Mouse (Mus musculus) embryonic stem cell, embryonic (primary cell): ENCODE measurements around the gene Nme7.

Experiments
- CTCF ChIA-PET, 4 experiments: fragments of 300-600 bp in 2 of 4; fragments of 350-600 bp in 2 of 4; sonication (Branson Sonifier 250); formaldehyde crosslinking; loops; one replicate each; lab custom pipeline; 2022; ENCODE audit warnings: inconsistent platforms in 2 of 4; lab: Charles Lee
- POLR2A ChIA-PET, 4 experiments: fragments of 300-600 bp in 2 of 4; fragments of 350-600 bp in 2 of 4; sonication (Branson Sonifier 250); formaldehyde crosslinking; loops; one replicate each; lab custom pipeline; 2022; ENCODE audit warnings: antibody characterized with exemption in 4 of 4, inconsistent platforms in 1 of 4; lab: Charles Lee

Nme7 gene

GRCm38 (mm10) chr1:164428644-164429043 is 124.7 kb downstream of the Nme7 start:
- ChIA-PET POLR2A (interaction anchor here in 3 of 4 experiments (0.7 to 2.0 kb wide), 15 partner anchors 7 to 55 kb away, joined by 3 to 7 read pairs (median 4); partner anchors contain the start of gene Atp1b1 (in 3 of the 3)), CTCF (interaction anchor here in 2 of 4 experiments (0.6 to 1.3 kb wide), 2 partner anchors 112 to 410 kb away, joined by 3 read pairs; no protein-coding TSS in a partner anchor)

GRCm38 (mm10) chr1:164432649-164433048 is 128.7 kb downstream of the Nme7 start:
- ChIA-PET CTCF (no interaction called here), POLR2A (interaction anchor here in 3 of 4 experiments (0.5 to 21.8 kb wide), 5 partner anchors 15 to 48 kb away, joined by 3 to 429 read pairs (median 4); partner anchors contain the start of gene Atp1b1 (in 1 of the 3))

- CTCF ChIA-PET: interaction anchor here in 1 of 4 experiments (0.5 kb wide), 1 partner anchor 698 kb away, joined by 4 read pairs; no protein-coding TSS in a partner anchor
- POLR2A ChIA-PET: interaction anchor here (0.7 to 21.8 kb wide), 9 partner anchors 10 to 1166 kb away, joined by 3 to 429 read pairs (median 5); partner anchors contain the start of gene Atp1b1 (in 3 of the 4)
Measured at GRCm38 (mm10) chr1:164434049-164434448, 130.1 kb downstream of the Nme7 start.

GRCm38 (mm10) chr1:164436749-164437148 is 132.8 kb downstream of the Nme7 start:
- POLR2A ChIA-PET: interaction anchor here (0.6 to 21.8 kb wide), 14 partner anchors 9 to 798 kb away, joined by 3 to 429 read pairs (median 4); partner anchors contain the start of gene Atp1b1 (in 2 of the 4)

GRCm38 (mm10) chr1:164440230-164440629 is 136.3 kb downstream of the Nme7 start:
- ChIA-PET CTCF (no interaction called here), POLR2A (interaction anchor here in 3 of 4 experiments (1.9 to 21.8 kb wide), 5 partner anchors 10 to 30 kb away, joined by 5 to 429 read pairs (median 16); partner anchors contain the start of gene Atp1b1 (in 3 of the 3))

More at GRCm38 (mm10) chr1:164436749-164437148, 132.8 kb downstream of the Nme7 start:
- CTCF ChIA-PET: no interaction called here

- POLR2A ChIA-PET: interaction anchor here in 3 of 4 experiments (0.7 to 21.8 kb wide), 8 partner anchors 10 to 424 kb away, joined by 3 to 429 read pairs (median 6); partner anchors contain the start of gene Atp1b1 (in 2 of the 3)
Measured at GRCm38 (mm10) chr1:164440708-164441407, 136.9 kb downstream of the Nme7 start.

GRCm38 (mm10) chr1:164441408-164441974 is 137.6 kb downstream of the Nme7 start:
- ChIA-PET POLR2A (interaction anchor here in 3 of 4 experiments (0.7 to 21.8 kb wide), 7 partner anchors 12 to 423 kb away, joined by 3 to 429 read pairs (median 4); partner anchors contain the start of gene Atp1b1 (in 2 of the 3)), CTCF (interaction anchor here in 1 of 4 experiments (0.6 kb wide), 1 partner anchor 143 kb away, joined by 3 read pairs; no protein-coding TSS in a partner anchor)

More at GRCm38 (mm10) chr1:164440708-164441407, 136.9 kb downstream of the Nme7 start:
- CTCF ChIA-PET: interaction anchor here in 1 of 4 experiments (0.6 kb wide), 1 partner anchor 144 kb away, joined by 3 read pairs; no protein-coding TSS in a partner anchor

- ChIA-PET CTCF (interaction anchor here in 2 of 4 experiments (0.5 to 0.6 kb wide), 2 partner anchors 100 to 406 kb away, joined by 3 to 7 read pairs; no protein-coding TSS in a partner anchor), POLR2A (interaction anchor here in 3 of 4 experiments (0.7 to 21.8 kb wide), 15 partner anchors 3 to 126 kb away, joined by 3 to 429 read pairs (median 7); partner anchors contain the start of gene Atp1b1 (in 3 of the 3))
Measured at GRCm38 (mm10) chr1:164445620-164446162, 141.8 kb downstream of the Nme7 start.

GRCm38 (mm10) chr1:164446535-164446934 is 142.6 kb downstream of the Nme7 start:
- CTCF ChIA-PET: no interaction called here
- POLR2A ChIA-PET: interaction anchor here (0.6 to 21.8 kb wide), 21 partner anchors 4 to 538 kb away, joined by 3 to 429 read pairs (median 5); partner anchors contain the start of gene Atp1b1 (in 3 of the 4)

- ChIA-PET CTCF (no interaction called here), POLR2A (interaction anchor here in 3 of 4 experiments (0.7 to 21.8 kb wide), 21 partner anchors 5 to 336 kb away, joined by 3 to 429 read pairs (median 5); partner anchors contain the start of gene Atp1b1 (in 3 of the 3))
Measured at GRCm38 (mm10) chr1:164447521-164447920, 143.6 kb downstream of the Nme7 start.

GRCm38 (mm10) chr1:164449626-164450025 is 145.7 kb downstream of the Nme7 start:
- CTCF ChIA-PET: interaction anchor here in 1 of 4 experiments (0.7 kb wide), 1 partner anchor 8 kb away, joined by 3 read pairs; the partner anchor contains the start of gene Atp1b1
- POLR2A ChIA-PET: interaction anchor here in 3 of 4 experiments (0.7 to 21.8 kb wide), 29 partner anchors 5 to 255 kb away, joined by 3 to 429 read pairs (median 5); partner anchors contain the start of genes Atp1b1 (in 3 of the 3) and Blzf1 (in 1 of the 3)

GRCm38 (mm10) chr1:164450231-164450630 is 146.3 kb downstream of the Nme7 start:
- ChIA-PET POLR2A (interaction anchor here (0.5 to 21.8 kb wide), 39 partner anchors 4 to 791 kb away, joined by 3 to 429 read pairs (median 4); partner anchors contain the start of genes Atp1b1 (in 3 of the 4) and Blzf1 (in 1 of the 4)), CTCF (interaction anchor here in 2 of 4 experiments (0.5 to 0.7 kb wide), 2 partner anchors 8 to 1062 kb away, joined by 3 read pairs; partner anchors contain the start of gene Atp1b1 (in 1 of the 2))

GRCm38 (mm10) chr1:164450644-164451043 is 146.7 kb downstream of the Nme7 start:
- CTCF ChIA-PET: no interaction called here
- POLR2A ChIA-PET: interaction anchor here (0.5 to 21.8 kb wide), 38 partner anchors 4 to 1096 kb away, joined by 3 to 429 read pairs (median 4); partner anchors contain the start of genes Atp1b1 (in 3 of the 4) and Blzf1 (in 1 of the 4)

- POLR2A ChIA-PET: interaction anchor here in 3 of 4 experiments (0.6 to 21.8 kb wide), 18 partner anchors 3 to 1095 kb away, joined by 3 to 429 read pairs (median 6); partner anchors contain the start of gene Atp1b1 (in 3 of the 3)
- CTCF ChIA-PET: no interaction called here
Measured at GRCm38 (mm10) chr1:164451346-164451745, 147.4 kb downstream of the Nme7 start.

- ChIA-PET CTCF (no interaction called here), POLR2A (interaction anchor here in 3 of 4 experiments (1.1 to 21.8 kb wide), 14 partner anchors 2 to 78 kb away, joined by 3 to 429 read pairs (median 104); partner anchors contain the start of gene Atp1b1 (in 1 of the 3))
Measured at GRCm38 (mm10) chr1:164452580-164452979, 148.7 kb downstream of the Nme7 start.

- POLR2A ChIA-PET: interaction anchor here in 3 of 4 experiments (0.6 to 21.8 kb wide), 26 partner anchors 1 to 1007 kb away, joined by 3 to 429 read pairs (median 7); partner anchors contain the start of genes Atp1b1 (in 1 of the 3), Blzf1 (in 1 of the 3), Dcaf6 (in 1 of the 3) and Mpc2 (in 1 of the 3)
- CTCF ChIA-PET: interaction anchor here in 1 of 4 experiments (0.6 kb wide), 1 partner anchor 667 kb away, joined by 3 read pairs; no protein-coding TSS in a partner anchor
Measured at GRCm38 (mm10) chr1:164453146-164453545, 149.2 kb downstream of the Nme7 start.
